Mouse (Mus musculus): ENCODE data around the gene Rab17.

DNA sequence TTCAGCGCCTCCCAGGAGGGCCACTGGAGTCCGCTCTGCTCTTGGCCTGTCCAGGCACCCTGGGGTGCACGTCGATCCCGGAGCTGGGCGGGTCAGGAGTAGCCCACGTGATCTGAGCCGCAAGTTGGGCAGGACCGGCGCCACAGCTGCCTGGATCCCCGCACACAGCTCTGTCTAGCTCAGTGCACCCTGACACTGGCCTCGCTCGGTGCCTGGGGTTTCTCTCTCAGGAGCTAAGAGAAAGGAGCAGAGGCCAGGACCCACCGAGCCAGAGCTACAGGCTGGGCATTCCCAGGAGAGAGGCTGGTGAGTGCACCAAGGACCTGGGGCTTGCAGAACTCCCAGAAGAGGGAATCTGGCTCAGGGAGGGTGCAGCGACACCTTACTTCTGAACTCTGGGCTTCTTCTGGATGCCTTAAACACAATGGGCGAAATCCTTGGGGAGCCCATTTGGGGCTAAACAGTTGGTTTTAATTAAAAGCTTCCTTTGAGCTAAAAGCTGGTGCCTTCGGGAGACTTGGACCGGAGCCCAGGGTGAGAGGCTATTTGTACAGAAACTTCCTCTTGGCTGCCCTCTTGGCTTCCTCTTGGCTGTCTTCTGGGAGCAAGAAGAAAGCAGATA is 54.4 kb downstream of the Rab17 start, which contains the start of gene Mlph:
- TF ChIP-seq POLR2A (IDR thresholded peaks at IDR 0.05; ENCODE audit: low read depth, low read length) (no peak), CTCF (conservative IDR thresholded peaks at IDR 0.05; ENCODE audit: insufficient read depth, insufficient read length, low read depth, low read length) (no peak)
